Mouse (Mus musculus) monocyte, adult 2 months (primary cell): ENCODE measurements around the gene Nr2f6.

Experiments used
- DNase-seq, 2 experiments: peaks; one replicate each; pipeline ENCODE4 v3.0.0; 2022; ENCODE audit warnings: low spot score in 2 of 2, low read depth in 1 of 2

Nr2f6 gene

DNA sequence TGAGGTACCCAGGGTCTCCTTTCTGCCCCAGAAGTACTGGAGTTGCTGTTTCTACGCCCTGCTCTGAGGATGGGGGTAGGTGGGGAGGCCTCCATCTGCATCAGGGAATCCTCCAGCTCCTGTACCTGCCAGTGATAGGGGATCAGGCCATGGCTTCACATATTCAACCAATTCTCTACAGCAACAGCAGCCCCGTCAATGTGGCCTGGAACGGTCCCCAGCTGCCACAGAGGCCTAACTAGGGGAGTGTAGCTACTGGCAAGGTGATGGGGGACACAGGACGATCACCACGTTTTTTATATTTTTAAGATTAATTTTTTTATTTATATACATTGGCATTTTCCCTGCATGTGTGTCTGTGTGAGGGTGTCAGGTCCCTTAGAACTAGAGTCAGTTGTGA, 10.6 kb upstream of the Nr2f6 start:
- DNase-seq = no peak

DNA sequence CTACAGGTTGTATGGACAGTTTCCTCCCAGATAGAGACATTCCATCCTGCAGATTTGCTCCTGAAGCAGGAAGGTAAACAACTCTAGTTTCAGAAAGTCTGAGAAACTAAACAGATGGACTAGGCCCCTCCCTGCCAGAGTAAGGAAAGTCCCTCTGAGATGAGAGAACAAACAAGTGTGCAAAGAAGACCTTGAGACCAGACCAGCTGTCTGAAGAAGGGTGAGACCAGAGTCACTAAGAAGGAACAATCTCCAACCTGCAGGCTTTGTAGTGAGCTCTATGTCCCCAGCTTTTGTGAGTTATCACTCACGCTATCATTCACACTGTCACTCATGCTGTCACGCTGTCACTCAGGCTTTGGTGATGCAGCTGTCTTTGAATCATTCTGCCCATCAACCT, 9.9 kb upstream of the Nr2f6 start:
- DNase-seq = no peak

DNA sequence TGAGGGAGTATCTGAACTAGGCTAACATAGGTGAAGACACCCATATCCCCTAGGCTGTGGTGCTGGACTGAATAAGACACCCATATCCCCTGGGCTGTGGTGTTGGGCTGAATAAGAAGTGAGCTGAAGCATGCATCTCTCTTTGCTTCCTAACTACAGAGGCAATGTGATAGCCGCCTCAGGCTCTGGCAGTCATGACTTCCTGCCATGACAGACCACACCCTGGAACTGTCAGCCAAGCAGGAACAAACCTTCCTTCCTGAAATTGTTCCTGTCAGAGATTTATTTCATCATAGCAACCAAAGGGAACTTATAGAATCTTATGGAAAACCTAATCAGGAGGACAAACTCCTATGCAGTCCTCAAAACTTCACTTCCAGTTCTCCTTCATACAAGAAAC, 6.5 kb upstream of the Nr2f6 start:
- DNase-seq = no peak

DNA sequence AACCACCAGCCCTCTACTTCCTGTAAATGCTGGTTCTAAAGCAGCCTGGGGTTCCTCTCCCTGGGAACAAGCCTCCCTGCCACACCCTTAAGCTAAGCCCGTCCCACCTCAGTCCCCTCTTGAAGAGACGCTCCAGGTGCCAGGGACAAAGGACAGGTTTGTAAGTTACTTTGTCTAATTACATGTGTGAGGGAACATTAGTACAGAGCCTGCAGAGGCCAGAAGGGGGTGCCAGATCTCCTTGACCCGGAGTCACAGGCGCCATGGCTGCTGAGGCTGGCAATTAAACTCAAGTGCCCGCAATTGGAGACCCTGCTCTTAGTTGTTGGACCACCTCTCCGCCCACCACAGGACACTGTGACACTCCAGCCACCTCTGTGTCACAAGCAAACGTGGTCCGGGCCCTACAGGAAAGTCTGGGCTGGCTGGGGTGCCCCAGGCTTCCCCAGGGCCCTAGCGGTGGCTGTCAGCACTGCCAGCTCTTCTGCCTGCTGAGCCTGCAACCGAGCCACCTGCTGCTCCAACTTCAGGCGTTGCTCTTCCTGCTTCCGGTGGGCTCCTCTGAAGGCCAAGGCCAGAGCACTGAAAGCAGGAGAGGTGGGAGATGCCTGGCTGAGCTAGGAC, 3.6 kb upstream of the Nr2f6 start:
- no peak for DNase-seq

DNA sequence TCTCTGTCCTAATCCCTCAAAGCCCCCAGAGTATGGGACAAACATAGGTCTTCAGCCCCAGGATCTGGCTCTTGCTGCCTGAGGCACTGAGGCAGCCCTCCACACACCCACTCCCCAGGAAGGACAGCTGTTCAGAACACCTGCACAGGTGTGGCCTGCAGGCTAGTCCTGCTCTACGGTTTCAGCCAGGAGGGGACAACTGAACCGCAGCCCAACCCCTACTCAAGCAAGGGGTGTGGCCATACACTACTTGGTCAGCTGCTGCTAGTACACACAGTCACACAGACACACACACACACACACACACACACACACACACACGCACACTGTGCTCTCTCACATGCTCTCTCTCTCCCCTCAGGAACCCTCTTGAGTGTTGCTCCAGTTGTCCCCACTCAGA, 2.1 kb upstream of the Nr2f6 start:
- DNase-seq = no peak

DNA sequence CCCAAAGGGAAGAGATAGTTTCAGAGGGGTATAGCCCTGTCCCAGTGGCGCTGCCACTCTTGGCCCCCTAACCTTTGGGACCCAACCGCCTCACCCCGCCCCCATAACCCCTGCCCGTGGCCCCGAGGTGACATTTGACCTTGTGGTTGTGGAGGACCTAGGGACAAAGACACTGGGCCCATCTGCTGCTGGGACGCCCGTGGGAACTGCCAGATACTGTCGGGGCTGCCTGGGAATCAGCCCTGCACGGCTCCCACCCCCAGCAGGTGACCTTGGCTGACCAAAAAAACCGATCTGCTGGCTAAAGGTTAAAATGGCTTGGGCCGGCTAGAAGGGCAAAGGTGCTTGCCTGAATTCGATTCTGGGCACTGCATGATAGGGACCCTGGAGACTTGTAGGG, 1.6 kb upstream of the Nr2f6 start:
- no peak for DNase-seq

DNA sequence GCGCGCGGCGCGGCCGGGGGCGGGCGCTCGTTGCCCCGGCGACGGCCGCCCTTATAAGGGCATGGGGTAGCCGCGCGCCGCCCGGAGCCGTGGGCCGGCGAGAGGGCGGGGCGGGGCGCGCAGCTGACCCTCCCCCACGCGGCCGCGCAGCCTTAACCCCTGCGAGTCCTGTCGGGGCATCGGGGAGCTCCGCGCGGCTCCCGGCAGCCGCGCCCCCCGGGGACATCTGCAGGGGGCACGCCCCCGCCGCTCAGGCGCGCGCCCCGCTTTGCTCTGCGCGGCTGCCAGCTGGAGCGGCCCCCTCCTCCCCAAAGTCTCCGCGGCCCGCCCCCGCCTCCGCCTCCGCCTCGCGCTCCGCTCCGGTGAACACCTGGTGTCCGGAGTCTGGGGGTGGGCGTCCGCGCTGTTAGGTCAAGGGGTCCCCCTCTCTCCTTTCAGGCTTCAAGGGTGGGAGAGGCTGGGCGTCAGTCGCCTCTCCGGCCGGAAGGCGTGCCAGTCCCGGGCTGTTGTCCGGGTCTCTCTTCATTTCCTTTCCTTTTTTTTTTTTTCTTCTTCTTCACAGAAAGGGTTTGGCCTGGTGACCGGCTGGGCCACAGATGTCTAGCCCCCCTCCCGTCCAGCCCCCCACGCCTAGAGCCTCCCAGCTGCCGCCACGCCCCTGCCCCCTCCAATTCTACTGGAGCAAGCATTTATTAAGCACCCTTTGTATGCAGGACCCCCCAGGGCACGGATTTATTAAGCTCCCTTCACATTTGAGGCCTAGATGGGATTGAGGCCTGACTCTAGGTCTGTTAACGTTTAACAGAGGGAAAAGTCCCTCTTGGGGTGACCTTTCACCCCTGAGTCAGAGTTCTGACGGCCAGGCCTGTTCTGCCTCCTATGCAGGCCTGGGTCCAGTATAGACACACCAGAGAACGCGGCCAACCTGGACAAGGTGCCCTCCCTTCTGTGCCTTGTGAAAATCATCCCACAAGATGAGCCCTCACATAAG, 506 bp upstream of the Nr2f6 start:
- DNase-seq = peak in 1 of 2 experiments; percentile 51

DNA sequence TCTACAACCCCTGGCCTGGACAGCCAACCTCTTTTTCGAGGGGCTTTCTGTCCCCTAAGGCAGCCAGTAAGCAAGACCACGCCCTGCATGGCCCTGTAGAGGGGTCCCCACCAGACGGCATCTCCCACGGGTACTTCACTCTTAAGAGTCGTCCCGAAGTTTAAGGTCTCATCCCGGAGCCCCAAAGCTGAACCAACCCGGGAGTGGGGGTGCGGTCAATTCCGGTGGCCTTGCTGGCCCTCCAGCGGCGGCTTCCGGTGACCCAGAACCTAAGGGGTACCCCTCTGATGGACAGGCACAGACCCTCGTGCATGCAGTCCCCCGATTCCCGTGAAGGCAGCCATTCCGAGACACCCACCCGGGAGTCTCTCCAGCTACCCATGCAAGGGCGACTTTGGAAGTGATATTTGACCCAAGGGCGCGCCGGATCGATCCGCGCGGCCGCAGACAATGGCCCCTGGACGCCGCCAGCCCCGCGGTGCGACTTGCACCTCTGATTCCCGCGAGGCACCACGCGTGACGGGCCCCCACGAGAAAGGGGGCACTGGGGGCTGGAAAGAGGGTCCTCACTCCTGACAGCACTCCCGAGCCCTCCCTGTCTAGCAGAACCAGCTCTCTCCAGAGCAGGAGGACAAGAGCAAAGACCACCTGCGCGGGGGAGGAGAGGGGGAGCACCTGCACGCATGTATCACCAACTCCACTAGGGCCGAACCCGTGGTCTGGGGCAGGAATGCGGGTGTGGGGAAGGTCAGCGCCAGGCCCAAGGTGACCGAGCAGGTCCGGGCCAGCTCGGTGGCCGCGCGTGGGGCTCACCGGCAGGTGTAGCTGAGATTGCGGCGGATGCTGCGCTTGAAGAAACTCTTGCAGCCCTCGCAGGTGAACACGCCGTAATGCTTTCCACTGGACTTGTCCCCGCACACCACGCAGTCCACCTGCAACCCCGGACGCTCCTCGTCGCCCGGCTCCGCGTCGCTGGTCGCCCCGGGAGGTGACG, 1.3 kb downstream of the Nr2f6 start:
- DNase-seq = no peak

DNA sequence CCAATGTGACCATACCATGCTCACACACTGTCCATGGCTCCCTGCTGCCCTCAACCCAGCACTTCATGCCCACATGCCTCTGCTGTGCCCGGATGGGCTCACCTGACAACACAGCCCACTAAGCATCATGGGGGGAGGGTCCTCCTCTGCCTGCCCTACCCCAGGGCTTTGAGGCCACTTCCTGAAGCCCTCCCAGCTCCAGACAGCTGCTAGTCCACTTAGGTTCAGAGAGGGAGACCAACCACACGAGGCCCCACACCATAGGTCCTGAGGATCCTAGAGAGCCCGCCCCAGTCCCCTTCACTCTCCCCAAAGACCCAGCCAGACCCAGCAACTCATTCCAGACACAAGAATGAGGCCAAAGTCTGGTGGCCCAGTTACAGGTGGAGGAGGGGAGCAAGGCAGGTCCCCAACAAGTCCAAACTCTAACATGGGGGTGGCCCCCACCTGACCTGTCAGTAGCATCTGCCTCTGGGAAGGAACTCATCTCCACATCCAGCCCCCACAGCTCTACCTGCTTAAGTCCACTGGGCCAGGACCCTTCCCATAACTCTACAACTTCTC, 2.2 kb downstream of the Nr2f6 start:
- no peak for DNase-seq

DNA sequence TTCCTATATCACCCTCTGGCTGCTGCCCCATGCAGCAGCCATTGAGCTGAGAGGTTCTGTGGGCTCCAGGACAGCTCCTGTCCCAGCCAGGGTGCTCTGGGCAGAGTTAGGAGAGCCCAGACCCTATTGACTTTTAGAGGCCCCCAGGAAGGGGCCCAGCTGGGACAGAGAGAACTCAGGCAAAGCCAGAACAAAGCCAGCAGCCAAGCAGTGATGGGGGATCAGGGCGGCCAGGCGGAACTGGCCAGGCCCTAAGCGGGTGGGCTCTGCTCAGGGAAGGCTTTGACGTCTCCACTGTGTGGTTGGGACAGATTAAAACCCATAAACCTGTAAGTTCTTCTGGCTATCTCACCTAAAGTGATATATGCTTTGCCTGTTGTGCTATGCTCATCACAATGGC, 2.8 kb downstream of the Nr2f6 start:
- no peak for DNase-seq

DNA sequence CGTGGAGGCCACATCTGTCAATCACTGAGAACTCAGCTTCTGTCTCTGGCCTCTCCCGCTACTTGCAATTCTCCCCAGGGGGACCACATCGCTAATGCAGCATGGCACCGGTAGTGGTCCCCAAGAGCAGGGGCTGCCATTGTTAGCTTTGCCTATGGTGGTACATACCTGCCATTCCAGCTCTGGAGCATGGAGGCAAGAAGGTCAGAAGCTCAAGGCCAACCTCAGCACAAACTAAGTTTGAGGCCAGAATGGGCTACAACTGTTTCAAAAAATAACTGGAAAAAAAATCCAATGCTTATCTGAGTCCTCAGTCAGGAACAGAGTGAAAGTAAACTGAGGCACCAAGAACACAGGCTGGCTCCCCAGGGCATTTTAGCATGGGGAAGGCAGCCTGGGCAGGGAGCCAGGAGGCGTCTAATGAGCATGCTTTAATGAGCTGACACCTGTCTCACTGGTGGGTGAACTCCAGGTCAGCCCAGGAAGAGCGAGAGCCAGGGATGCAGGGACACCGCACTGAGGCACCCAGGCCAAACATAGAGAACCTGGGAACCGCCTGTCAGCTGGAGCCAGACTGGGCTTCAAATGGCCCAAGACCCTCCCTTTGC, 5.2 kb downstream of the Nr2f6 start:
- DNase-seq = no peak

DNA sequence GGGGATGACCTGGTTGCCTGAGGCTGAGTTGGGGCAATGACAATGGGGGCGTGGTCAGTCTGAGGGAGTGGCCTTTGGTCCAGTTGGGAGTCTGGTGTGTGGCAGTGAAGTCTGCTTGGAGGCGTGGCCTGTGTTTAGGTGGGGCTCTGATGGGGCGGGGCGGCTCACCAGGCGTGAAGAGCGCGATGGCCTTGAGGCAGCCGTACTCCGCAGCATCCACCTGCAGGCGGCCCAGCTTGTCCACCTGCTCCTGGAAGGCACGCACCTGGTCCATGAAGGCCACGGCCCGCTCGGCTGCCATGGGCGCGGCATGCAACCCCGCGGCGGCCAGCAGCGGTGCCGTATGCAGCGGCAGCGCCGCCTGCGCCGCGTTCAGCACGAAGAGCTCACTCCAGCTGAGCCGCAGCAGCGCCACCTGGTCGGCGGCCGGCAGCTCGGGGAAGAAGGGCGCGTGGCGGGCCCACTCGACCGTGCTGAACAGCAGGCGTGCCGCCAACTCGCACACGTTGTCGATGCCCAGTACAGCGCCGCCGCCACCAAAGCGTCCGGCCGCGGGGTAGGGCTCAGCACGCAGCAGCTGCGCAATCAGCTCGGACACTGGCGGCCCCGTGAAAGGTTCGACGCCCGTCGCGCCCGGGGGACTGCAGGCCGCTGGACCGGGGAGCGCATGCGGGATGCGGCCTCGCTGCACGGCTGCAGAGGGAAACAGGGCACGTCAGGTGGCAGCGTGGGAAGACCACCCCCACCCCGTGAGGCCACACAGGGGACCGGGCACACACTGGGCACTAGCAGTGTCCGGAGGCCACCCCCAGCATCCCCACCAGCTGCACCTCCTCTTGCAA, 6.0 kb downstream of the Nr2f6 start:
- peak in 1 of 2 experiments; percentile 35 for DNase-seq

DNA sequence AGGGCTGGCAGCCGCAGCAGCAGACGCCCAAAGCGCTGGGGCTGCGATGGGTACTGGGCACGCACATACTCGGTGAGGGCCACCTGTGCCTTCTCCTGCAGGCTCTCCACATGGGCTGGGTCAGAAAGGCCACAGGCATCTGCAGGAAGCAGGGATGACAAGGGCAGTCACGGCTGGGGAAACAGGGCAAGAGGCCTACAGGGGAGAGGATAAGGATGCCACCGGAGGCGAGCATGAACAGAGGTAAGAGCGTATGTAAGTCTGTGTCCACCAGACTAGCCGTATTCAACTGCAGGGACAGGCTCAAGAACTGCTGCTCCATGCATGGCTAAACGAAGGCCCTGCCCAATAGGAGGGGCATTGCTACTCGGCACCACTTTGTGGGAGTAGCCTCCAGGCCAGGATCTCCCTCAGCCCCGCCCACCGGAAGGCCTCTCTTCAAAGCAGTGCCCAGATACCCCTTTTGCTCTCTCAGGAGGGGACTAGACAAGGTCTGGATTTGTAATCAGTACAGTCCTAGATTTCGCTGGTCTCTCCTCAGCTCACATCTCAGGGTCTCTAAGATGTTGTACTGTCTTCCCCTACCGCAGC, 7.0 kb downstream of the Nr2f6 start:
- no peak for DNase-seq

DNA sequence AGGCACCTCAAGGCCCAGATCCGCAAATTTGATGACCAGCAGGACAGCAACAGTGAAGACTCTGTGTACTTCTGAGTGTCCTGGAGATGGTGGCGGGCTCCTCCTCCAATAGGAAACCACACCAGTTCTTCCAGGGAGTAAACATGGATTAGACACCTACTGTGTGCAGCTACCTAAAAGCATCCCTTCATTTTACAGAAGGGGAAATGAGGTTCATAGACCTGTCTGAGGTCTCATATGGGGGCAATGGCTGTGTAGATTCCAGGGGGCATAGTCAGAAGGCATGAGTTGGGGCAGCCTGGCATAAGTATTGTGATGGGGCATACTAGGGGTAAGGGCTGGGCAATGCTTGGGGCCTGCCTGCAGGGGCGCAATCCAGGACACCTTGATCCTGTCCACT, 8.8 kb downstream of the Nr2f6 start:
- no peak for DNase-seq

DNA sequence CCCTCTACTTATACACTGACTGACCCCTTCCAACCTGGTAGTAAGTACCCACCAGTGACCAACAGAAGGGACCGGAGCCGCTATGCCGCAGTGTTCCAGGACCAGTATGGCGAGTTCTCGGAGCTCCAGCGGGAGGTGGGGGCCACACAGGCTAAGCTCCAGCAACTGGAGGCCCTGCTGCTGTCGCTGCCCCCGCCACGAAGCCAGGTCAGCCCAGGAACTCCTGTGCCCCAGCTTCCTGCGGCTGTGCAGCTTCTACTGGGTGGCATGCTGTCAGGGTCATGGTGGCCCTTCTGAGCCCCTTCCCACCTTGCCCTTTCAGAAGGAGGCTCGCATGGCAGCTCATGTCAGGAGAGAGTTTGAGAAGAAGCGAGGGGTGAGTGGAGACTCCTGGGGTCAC, 9.3 kb downstream of the Nr2f6 start:
- DNase-seq = no peak

DNA sequence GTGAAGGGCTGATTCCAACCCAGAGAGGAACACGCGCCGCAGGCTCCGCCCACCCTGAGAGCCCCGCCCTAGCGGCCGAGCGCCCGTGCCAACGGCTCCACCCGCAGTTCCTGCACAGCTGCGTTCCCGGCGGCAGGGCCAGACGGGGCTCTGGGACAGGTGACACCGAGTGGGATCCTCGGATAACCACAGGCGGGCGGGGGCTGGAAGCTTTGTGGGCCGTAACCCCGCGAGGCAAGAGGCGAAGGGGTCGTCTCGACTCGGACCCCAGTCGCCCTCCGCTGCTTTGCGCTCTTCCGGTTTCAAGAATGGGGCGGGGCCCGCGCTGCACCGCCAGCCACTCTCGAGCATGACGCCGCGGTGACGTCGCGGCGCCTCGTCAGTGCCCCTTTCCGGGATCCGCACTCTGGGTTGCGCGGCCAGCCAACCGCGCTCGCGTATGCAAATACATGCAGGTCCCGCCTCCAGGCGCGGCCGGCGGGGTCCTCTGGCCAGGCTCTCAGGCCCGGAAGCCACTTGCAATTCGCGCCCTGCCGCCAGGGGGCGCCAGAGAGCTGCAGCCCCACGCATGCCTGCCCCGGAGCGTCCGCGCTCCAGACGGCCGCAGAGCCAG, 10.4 kb downstream of the Nr2f6 start, which contains the start of gene Ocel1:
TSS of gene Ocel1 (plus strand) at position 63 of the 613 bp plus-strand sequence.
- DNase-seq = peak; percentile 95 to 98

DNA sequence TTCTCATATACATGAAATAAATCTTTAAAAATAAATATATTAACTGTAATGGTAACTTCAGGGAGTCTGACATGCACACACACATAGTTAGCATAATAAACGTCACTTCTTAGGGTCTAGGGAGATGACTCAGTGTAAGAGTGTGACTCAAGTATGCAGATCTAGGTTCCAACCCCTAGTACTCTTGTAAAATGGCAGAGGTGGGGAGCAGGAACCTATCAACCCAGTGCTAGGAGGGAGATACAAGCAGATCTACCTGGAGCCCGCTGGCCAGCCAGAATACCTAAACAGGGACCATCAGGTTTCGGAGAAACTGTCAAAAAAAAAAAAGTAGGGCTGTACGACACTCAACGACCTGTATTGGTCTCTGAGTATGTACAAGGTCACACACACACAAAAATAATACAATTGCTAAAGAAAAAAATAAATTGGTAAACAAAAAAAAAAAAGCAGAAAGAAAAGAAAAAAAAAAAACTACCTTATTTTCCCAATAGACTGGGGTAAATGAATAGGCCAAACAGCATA, 11.0 kb downstream of the Nr2f6 start:
- DNase-seq = no peak

DNA sequence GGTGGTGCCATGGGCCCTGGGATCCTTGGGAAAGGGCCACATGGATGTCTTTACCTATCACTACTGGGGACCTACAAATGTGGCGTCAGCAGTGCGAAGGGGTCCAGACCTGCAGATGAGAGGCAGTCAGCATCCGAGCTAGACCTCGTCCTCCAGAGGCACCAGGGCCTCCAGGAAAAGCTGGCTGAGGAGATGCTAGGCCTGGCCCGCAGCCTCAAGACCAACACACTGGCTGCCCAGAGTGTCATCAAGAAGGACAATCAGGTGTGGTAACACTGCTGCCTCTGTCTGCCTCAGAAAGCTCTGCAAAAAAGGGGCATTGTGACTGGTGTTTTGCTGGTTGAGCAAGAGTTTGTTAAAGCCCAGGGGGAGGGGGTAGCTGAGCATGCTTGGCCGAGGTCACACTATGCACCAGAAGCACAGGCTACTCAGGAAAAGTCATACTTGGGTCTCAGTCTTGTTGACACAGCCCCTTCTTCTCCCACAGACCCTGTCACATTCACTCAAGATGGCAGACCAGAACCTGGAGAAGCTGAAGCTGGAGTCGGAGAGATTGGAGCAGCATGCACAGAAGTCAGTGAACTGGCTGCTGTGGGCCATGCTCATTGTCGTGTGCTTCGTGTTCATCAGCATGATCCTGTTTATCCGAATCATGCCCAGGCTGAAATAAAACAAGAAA, 12.6 kb downstream of the Nr2f6 start:
- no peak for DNase-seq
